Mouse (Mus musculus) kidney, postnatal 14 days (tissue): ENCODE results near the gene Ntf5.
A peak's percentile ranks its signal among the peaks of the same experiment; 100 is the strongest.
"Not testable (repeated sequence)": the region's sequence is repeated elsewhere in the genome, so short reads cannot be mapped to it uniquely, and the experiment has no call there.

Source experiments
- DNase-seq: peaks from one replicate; pipeline ENCODE4 v3.0.0; 2022; ENCODE audit warnings: mixed read lengths

The Ntf5 gene

DNA sequence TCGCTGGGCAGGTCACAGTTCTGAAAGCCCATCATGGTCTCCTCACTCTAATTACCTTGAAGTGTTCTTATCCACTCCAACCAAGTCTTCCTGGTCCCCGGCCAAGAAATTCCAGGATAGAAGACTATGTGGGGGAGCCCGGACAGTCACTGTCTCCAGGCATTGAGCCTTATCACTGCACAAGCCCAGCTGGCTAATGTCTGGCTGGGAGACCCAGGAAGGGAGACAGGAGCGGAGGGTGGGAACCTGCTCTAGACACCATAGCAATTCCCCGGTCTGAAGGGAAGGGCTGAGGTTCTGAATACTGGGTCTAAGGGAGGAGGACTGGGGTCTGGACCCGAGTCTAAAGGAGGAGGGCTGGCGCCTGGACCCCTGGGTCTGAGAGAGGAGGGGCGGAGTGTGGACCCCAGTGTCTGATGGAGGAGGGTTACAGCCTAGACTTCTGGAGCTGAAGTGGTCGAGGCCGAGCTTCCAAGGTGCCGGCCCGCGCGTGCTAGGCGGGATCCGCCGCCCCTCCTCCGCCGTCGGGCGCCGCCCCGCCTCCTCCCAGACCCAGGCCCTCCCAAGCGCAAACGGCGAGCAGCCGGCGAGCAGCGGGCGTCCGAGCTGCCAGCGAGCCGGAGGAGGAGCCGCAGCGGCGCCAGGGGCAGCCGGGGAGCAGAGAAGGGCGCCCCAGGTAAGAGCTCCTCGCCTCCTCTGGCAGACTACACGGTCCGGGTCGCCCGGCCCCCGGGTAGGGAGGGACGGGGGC, at the start of gene Ntf5:
Gene Ntf5, plus strand, starts transcription at position 583 of the 751 bp plus-strand sequence.
- DNase-seq, result peak; percentile 53

DNA sequence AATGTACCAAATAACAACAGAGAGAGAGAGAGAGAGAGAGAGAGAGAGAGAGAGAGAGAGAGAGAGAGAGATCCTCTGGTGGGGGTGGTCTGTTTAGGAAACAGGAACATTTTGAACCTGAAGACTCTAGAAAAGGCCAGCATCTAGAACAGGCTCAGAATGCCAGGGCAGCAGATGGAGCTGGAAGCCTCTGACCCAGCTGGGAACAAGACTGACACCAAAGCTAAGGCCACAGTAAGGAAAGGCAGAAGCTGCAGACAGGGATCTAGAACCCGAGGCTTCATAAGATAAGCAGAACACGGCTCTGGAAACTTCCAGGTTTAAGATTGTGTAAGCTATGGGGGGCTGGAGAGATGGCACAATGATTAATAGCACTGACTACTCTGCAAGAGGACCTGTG, 49.5 kb upstream of the Ntf5 start:
- DNase-seq, result no peak

GRCm38 (mm10) chr7:45365742-45366651, 47.5 kb upstream of the Ntf5 start:
- peak; percentile 62 for DNase-seq

DNA sequence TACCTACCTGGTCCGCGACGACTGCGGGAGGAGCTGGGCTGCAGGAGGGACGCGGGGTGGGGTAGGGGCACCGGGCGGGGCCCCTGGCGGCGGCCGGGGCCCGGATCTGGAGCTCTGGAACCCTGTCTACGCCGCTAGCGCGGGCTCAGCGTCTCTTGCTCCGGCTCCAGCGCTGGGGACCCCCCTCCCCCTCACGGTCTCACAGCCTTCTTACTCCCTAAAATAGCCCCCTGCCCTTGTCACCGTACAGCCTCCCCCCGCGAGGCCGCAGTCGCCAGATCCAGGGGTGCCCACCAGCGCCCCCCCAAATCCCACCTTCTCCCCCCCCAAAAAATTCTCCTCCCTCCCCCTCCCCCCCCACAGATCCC, 46.9 kb upstream of the Ntf5 start, which contains the start of gene Ppfia3:
Gene Ppfia3, minus strand, starts transcription at position 368 of the 368 bp plus-strand sequence.
- DNase-seq, result no peak

DNA sequence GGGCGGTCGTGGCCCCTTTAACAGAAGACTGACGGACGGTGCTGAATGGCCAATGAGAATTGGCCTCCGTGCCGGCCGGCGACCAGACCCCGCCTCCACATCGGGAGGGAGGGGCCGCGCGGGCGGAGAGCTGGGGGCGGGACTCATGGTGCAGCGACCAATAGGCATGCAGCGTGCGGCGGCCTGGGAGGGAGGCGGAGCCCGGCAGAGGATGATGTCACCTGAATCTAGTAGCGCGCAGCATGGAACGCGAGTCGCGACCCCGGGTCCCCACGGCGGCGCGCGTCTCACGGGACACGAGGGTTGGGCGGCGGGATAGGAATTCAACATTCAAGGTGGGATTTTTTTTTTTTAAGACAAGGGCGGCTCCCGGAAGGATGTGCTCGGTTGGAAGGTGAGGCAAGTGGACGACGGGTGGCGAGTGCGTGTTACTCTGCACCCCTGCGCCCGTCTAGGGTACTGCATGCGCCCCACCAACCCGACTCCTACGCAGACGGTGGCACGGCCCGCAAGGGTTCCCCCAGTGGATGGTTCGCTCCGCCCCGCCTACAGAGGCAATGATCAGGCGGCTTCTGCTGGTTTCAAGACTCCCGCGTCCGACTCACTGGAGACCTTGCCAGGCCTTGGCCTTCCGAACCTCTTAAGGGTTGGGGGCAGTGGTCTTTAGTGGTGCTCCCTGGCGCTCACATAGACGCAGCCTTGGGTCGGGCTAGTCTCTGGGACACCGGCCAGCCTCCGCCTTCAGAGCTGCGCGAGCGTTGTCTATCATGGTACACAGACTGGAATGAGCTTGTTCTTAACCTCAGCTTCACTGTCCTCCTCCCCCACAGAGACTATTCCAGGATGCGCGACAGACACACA, 46.2 kb upstream of the Ntf5 start:
- peak; percentile 97 for DNase-seq

GRCm38 (mm10) chr7:45368178-45368577, 45.3 kb upstream of the Ntf5 start:
- no peak for DNase-seq

DNA sequence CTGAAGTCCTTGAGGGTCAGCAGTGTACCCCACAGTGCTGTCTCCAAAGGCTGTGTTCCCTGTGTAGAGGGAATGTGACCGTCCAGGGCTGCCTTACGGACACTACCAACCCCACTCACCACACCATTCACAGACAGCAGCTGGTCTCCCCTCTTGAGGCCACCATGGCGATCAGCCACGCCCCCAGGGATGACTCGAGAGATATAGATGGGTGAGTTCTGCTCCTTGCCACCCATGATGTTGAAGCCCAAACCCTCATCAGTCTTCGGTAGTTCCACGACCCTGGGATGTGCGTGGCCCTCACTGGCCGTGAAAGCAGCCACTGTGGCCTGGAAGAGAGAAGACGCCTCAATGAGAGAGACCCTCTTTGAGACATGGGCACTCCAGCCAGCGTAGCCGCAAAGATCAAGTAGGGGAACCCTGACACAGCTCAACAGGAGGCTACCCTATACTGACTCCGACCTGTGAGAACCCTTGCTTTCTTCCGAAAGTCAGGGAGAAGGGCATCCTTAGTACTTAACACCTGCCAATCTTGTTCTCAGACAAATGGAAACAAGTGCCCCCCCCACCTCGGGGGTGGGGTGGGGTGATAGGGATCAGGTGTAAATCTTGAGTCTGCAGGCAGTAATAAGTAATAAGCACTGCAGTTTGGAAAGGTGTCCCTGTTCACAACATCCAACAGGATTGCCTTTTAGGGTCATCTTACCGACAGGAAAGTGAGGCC, 44.3 kb upstream of the Ntf5 start:
- no peak for DNase-seq

- DNase-seq, result no peak
Observed at GRCm38 (mm10) chr7:45369836-45370474, 43.5 kb upstream of the Ntf5 start.

- peak; percentile 92 for DNase-seq
Observed at GRCm38 (mm10) chr7:45370475-45371311, 42.8 kb upstream of the Ntf5 start, which contains the start of gene Lin7b. Gene Lin7b, minus strand, starts transcription at chr7:45370583.

DNA sequence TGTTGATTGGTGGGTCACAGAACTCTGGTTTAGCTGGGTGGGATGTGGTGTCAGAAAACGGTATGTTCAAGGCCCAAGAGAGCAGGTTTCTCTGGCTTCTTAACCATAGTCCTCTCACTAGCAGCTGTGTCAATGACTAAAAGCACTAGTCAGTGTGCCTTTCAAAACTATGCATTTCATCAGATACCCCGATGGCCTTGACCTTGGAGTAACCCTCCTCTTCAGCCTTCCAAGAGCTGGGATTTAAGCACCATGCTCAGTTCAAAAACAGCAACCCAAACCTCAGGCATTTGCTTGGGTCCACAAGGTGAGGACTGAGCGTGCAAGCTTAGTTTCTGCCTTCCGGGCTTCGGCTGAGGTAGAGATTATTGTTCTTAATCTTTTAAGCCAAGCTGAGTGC, 41.1 kb upstream of the Ntf5 start:
- no peak for DNase-seq

DNA sequence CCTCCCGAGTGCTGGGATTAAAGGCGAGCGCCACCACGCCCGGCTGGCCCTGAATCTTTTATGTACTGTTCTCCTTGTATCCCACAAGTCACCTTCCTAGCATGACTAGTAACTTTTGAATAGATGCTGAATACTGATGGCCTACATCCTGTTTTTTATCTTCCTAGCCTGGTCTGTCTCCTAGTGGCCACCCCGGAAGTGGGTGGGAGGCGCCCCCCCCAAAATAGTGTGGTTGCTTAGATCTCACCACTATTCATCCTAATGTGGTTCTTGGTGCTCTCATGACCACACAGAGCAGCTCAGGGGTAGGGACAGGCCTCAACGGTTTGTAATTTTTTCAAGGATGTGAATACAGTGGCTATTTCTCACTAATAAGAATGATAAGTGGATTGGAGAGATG, 38.9 kb upstream of the Ntf5 start:
- DNase-seq, result no peak

DNA sequence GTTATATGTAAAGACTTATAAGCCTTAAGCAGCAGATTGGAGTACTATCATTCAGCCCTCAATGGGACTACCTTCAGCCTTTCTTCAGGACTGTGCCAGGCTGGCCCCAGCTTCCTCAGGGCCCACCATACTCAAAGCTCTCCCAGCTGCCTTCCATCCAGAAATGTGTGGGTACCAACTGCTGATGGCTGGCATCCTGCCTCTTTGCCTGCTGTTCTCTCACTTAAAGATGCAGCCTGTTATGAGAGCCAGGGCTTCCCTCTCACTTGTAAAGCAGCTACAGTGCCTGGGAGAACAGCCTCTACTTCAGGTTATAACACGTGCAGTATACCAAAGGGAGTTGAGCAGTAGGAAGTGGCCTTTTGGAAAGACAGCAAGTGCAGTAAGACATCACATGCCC, 37.4 kb upstream of the Ntf5 start:
- DNase-seq, result no peak

DNA sequence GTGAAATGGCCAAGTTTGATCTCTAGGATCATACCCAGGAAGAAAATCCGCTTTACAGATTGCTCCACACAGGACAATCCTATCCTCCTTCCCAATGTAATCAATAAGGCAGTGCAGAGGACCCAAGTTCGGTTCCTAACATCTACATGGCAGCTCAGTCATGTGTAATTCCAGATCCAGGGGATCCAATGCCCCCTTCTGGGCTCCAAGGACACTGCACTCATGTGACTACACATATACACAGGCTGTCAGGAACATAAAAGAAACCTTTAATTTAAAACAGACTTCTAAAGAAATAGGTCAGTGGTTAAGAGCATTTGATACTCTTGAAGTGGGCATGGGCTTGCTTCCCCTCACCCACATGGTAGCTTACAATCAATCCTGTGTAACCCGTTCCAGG, 27.4 kb upstream of the Ntf5 start:
- DNase-seq, result no peak

- DNase-seq, result no peak
Observed at GRCm38 (mm10) chr7:45395129-45395541, 18.4 kb upstream of the Ntf5 start.

GRCm38 (mm10) chr7:45395578-45396336, 17.7 kb upstream of the Ntf5 start, which contains the start of gene Snrnp70:
Gene Snrnp70, minus strand, starts transcription at chr7:45395742.
- DNase-seq, result peak; percentile 100

DNA sequence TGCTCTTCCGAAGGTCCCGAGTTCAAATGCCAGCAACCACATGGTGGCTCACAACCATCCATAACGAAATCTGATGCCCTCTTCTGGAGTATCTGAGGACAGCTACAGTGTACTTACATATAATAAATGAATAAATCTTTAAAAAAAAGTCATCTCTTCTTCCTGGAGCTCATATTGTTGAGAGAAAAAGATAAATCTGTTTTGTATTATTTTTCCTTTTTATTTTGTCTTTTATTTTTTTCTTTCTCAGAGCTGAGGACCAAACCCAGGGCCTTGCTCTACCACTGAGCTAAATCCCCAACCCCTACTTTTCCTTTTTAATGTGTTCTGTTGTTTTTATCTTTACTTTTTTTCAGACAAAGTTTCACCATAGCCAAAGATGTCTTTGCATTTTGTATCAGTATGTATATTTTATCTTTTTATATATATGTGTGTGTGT, 17.1 kb upstream of the Ntf5 start:
- not testable (repeated sequence) for DNase-seq

DNA sequence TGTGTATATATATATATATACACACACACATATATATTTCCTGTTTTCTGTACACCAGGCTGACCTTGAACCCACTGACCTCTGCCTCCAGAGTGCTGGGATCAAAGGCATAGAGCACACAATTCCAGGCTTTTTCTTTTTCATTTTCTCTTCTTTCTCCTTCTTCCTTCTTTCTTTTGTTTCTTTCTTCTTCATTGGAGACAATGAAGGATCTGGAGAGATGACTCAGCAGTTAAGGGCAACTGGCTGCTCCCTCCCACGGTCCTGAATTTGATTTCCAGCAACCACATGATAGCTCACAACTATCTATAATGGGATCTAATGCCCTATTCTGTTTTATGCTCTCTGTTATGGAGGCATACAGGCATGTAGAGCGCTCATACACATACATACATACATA, 16.7 kb upstream of the Ntf5 start:
- no peak for DNase-seq

GRCm38 (mm10) chr7:45401521-45402085, 11.9 kb upstream of the Ntf5 start:
- DNase-seq, result no peak

GRCm38 (mm10) chr7:45403532-45404261, 9.8 kb upstream of the Ntf5 start:
- DNase-seq, result peak; percentile 78
